Mouse (Mus musculus): ENCODE results near the gene Tgds.
A peak's percentile ranks its signal among the peaks of the same experiment; 100 is the strongest.
"Not testable (repeated sequence)": the region's sequence is repeated elsewhere in the genome, so short reads cannot be mapped to it uniquely, and the experiment has no call there.

Tgds gene

DNA sequence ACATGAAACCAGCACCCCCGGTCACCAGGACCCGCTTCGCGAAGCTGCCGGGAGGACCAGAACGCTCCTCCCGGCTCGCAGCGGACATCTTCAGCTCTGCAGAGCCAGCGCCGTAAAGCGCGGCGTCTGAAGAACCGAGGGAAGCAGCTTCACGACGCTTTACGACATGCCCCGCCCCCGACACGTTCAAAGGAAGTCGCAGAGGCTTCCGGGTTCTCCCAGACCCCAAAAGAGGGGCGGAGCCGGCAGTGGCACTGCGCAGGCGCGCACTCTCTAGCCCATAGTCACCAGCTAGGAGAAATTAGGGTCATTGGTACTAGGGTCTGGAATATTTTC, at the start of gene Tgds:
TSS of gene Tgds (minus strand) at position 114 of the 336 bp plus-strand sequence.
- peak; percentile 100 for DNase-seq (ENCODE audit: low spot score)

DNA sequence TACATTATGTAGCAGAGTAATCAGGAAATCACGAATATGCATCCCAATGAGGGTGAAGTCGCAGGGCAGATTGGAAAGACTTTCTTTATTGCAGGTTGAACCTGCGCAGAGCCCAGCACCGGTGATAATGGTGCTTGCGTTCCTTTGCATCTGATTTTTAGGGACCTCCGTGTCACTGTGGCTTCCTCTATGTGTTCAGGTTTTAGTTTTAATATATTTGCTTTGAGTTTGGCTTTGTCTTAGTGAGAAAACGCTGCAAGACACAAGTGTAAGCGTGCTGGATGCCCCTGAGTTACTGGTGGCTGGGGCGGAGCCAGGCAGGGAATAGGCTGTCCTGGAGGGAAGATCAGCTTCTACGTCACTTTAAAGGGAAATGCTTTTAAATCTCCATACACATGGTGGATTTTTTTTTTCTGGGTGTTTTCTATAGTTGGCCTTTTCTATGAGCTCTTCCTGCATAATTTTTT, 48.2 kb upstream of the Tgds start:
- DNase-seq (ENCODE audit: low spot score): peak; percentile 73

DNA sequence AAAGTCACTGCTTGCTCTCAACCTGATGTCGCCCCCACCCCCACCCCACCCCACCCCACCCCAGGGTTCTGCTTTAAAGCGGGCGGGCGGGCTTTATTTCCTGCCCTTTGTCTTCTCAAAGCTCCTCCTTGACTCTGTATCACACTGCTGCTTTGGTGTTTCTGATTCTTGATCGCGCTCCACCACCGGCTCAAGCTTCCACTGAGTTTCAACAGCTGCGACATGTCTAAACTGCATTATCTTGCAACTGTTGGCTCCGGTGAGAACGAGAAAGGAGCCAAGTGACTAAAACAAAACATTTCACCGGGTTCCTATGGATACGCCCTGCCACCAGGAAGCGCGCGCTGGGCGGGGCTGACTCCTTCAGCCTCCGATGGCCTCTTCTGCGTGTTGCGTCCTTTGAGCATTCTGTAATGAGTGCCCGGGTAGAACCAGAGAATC, 47.6 kb upstream of the Tgds start:
- DNase-seq (ENCODE audit: low spot score): peak; percentile 89

DNA sequence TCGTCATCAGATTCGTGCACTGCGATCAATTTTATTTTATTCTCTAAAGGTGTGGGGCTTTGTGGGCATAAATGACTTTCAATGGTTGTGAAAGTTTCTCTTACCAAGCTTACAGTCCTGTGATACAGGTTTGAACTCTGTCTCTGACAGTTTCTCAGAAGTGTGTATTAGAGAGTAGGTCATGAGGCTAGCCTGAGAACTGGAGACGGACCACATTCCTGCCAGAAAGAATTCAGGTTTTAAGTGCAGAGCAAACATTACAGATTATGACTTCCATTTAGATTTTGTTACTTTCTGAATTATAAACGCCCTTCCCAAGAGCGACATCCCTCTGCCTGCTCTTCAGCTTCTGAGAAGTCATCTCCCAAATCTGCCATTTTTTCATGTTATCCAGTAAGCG, 47.1 kb upstream of the Tgds start:
- peak; percentile 46 for DNase-seq (ENCODE audit: low spot score)

DNA sequence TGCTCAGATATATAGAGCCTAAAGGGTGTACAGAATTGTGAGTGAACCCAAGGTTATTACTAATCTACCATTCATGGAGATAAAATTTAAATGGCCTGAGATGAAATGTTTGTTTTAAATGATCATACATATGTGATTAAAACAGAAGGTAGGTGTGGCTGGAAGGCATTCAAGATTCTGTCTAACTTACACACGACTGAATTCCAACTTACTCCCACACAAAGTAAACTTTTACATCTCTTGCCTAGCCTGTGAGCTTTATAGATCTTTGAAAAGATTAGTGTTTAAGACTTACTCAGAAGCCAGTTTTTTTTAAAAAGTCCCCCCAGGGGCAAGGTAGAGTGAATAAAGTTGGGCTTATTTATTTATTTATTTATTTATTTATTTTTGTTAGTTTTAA, 46.7 kb upstream of the Tgds start:
- no peak for DNase-seq (ENCODE audit: low spot score)

DNA sequence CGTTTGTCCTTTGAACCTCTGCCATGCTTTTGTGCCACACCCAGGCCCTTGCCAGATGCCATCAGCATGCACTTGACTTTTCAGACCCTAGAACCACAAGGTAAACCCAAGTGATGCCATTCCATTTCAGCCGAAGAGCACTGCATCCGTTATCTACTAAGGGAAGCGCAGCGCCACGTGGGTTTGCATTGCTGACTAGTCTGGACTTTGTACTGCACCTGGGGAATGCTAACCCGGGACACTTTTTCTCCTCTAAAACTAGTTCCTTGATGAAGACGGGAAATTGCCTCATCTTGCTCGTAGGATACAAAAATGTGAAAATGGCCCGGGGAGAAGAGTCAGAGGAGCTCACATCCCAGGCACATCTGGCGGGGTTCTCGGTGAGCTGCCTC, 43.1 kb upstream of the Tgds start:
- no peak for DNase-seq (ENCODE audit: low spot score)

DNA sequence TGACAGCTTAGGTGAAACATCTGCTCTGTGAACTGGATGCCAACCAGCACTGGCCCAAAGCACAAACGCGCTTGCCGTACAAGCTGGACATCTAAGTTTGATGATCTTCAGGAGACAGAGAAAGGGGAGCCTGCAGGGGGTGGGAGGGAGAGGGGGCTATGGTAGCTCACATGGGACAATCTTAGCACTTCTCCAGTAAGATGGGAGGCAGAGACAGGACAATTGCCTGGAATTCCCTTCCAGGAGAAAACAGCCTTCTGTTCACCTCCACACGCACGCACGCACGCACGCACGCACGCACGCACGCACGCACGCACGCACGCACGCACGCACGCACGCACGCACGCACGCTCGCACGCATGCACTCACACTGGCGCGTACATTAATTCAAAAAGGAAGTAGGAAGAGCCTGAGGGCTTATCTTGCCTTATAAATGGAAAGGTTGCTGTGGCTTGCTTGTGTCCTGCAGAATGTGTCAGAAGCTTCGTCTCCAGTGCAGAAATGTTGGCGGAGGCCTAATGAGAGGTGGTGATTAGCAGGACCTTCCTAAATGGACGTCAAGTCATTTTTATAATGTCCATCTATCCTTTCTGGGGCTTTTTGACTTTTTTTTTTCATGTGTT, 42.6 kb upstream of the Tgds start:
- DNase-seq (ENCODE audit: low spot score): no peak

DNA sequence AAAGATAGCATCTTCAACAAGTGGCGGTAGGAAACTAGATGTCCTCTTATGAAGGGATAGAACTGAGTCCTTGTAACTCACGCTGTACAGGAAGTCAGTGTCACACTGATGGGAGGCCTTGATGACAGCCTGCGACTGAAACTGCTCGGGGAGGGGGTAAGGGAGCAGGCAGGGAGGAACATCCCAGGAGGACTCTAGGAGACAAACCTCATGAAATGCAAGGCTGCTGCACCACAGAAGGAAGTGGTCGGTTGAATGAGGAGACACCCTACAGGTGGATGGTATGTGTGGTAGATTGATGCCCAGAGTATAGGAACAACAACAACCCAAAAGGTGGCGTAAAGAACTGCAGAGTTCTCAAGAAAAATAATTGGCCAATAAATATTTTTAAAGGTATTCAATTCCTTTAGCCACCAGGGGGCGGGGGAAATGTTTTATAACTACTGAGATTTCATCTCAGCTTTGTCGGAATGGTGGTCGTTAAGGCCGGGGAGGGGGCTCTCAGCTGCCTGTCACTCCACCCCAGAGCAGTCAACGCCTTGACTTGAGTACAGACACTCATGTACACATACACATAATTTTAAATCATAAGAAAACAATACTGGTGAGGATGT, 41.1 kb upstream of the Tgds start:
- no peak for DNase-seq (ENCODE audit: low spot score)

DNA sequence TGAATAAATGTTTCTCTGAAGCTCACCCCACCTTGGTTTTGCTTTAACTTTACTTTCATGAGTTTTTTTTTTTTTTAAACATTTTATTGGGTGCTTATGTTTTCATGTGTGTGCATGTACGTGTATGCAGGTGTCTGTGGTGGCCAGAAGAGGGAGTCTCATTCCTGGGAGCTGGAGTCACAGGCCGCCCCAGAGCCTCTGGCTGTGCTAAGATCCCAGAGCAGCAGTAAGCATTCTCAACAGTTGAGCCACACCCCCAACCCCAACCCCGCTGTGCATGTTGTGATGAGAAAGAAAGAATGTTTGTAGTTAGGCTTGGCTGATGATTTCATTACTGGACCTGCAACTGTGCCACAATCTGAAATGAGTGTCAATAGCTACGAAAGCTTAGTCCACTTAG, 36.2 kb upstream of the Tgds start:
- DNase-seq (ENCODE audit: low spot score): no peak

DNA sequence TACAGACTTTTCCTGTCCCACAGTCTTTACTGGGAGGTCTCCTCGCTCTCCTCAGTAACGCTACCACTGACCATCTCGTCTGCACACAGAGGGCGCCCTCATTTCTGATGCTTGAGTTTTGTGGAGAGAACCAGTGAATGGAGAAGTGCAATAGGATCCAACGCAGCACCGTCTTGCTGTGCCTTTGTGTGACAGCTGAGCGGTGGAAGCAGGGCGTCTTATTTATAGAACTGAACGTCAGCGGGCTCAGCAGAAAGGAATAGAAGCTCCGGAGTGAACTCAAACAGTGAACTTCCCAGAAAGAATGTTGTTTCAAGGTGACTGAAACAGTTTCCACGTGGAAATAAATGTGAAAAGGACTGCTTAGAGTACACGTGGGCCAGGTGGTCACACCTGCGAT, 30.1 kb upstream of the Tgds start:
- DNase-seq (ENCODE audit: low spot score): no peak

DNA sequence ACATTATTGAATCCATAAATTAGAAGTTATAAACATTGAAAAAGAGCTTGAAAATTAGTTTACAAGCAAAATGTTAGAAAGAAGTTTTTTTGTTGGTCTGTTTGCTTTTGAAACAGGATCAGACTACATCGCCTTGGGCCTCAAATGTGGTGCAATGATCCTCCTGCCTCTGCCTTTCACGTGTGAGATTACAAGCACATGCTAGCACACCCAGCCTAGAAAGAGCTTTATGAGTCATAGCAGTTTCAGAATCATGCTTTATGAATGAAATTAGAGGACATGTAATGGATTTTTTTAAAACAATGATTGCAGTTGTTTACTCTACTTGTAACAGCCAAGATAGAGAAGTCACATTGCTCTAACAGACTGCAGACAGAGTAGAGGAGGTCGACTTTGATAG, 29.2 kb upstream of the Tgds start:
- DNase-seq (ENCODE audit: low spot score): no peak

DNA sequence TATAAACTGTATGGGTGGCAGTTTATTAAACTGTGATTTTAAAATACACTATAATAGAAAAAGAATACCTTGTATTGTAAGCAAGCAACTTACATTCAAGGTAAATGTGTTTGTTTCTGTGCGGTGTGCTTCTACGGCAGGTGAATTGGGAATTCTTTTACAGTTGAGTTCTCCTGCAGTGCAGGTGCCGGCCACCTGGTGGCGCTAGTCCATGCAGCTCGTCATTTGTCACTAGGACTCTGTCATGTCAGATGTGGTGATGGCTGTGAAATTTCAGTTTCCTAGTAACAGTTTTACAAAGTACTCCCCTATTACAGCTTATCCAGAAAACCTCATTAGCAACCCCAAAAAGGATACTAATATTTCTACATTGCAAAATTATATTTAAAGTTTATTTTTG, 24.6 kb upstream of the Tgds start:
- DNase-seq (ENCODE audit: low spot score): peak; percentile 69

DNA sequence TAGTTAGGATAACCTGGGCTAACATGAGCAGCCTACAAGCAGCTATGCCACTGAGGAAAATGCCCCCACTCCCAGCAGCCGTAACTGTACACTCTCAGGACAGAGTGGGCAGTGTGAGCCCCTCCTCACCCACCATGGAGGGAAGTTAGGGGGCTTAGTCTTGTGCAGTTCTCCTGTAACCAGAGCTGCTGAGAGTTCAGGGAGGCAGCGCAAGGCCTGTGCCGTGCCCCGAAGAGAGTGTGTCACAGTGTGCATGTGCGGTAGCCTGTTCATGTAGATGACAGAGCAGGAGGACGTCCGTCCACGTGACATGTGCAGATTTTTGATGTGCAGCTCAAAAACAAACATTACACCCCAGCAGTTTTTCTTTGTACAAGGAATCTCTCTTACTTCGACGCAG, 24.2 kb upstream of the Tgds start:
- DNase-seq (ENCODE audit: low spot score): no peak

DNA sequence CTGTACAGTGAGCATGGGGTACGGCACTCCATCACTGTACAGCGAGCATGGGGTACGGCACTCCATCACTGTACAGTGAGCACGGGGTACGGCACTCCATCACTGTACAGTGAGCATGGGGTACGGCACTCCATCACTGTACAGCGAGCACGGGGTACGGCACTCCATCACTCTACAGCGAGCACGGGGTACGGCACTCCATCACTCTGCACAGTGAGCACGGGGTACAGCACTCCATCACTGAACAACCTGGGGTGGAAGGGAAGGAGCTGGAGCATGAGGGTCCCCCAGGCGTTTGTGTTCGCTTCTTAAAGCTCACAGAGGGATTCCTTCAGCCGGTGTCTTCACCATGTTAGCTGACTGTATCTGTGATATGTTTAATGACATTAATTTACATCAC, 23.5 kb upstream of the Tgds start:
- DNase-seq (ENCODE audit: low spot score): not testable (repeated sequence)

DNA sequence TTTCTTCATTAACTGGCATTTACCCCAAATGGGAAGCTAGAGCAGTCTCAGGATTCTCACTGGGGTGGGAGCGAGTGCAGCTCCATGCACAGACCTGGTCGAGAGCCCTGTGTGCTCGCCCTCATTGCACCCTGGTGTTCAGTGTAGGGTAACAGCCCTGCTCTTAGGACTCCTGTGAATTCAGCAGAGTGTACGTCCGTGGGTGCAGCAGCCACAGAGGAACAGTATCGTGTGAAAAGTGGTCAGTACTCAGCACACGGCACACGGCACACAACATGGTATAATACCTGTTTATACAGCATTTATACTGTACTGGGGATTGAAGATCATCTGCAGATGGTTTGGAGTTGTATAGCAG, 19.7 kb upstream of the Tgds start:
- no peak for DNase-seq (ENCODE audit: low spot score)

DNA sequence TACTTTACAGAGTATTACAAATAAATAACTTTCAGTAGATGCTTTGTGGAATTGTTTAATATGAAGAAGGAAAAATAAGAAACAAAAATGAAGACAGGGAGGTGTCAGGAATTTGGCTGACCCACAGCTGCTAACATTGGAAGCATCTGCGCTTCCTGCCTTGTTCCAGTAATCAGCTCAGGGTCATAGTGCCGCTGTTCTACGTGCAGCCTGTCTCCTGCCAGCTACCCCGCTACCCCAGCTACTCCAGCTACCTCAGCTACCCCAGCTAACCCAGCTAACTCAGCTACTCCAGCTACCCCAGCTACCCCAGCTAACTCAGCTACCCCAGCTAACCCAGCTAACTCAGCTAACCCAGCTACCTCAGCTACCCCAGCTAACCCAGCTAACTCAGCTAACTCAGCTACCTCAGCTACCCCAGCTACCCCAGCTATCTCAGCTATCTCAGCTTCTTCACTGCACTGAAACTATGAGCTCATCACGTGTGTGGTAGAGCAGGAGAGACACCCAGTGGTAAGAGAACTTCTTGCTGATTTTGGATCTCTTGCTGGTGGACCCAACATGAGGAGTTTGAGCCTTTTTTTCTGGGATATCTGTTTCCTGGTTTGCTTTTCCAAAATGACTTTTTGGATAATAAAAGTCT, 19.2 kb upstream of the Tgds start:
- DNase-seq (ENCODE audit: low spot score): peak; percentile 37

DNA sequence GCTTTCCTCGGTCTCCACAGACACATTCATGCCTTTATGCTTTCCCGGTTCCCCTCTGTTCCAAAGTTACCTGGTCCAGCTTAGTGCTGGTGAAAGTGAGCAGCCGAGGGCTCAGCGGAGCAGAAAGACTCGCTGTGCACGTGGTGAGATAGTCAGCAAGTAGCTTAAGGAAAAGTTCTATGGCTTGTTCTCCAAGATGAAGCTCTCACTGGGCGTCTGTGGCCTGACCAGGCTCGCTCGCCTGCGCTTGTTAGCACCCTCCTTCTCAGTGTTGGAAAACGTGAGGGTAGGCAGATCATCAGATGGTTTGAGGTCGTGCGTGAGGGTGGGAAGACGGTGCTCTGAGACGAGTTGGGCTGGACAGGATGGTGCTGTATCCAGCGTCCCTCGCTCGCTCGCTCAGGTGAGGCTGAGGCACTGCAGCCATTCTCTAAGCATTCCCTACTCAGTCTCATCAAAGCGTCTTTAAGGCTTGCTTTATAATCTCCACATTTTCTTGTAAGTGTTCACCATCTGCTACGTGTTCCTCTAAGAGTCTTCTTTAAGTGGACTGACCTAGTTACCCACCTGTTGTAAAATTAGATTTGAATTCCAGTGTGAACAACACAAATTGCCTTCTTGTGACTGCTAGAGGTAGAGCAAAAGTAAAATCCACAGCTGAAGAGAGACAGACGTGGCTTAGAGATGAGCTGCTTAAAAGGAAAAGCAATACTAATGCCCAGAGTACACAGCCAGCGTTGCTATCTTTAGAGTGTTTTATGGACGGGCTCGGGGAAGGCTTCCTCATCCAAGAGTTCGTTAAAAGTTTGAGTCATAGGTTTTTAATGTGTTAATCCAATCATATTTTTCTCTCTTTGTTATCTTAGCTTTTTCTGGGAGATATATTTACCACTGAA, 18.3 kb upstream of the Tgds start:
- no peak for DNase-seq (ENCODE audit: low spot score)

DNA sequence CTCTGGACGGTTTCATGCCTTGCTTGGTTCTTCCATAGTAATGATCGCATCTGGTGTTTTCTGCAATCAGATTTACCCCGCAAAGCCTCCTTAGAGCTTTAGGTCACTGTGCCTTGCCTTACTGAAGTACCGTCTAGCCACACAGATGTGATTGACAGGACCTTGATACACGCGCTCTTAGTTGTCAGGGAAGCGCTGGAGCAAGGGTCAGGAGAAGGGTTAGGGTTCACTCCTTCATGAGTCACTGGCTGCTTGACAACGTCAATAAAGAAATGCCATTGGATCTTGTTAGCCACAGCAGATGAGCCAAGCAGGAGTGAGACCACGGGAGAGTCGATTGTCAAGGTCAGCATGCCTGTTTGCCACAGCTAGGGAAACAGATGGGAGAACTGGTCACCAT, 16.0 kb upstream of the Tgds start:
- peak; percentile 31 for DNase-seq (ENCODE audit: low spot score)

DNA sequence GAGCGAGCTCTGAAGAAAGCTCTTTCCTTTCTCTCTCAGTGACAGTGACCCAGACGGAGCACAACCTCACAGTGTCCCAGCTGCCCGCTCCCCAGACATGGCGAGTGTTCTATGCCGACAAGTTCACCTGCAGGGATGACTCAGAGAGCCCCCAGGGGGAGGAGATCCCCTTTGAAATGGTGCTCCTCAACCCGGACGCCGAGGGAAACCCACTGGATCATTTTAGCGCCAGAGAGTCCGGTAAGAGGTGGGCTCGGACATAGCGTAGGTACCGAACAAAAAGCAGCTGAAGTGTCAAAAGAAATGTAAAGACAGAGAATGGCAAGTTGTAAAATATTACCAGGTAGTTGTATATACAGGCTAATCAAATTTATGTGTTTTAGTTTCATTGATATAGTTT, 15.5 kb upstream of the Tgds start:
- no peak for DNase-seq (ENCODE audit: low spot score)

DNA sequence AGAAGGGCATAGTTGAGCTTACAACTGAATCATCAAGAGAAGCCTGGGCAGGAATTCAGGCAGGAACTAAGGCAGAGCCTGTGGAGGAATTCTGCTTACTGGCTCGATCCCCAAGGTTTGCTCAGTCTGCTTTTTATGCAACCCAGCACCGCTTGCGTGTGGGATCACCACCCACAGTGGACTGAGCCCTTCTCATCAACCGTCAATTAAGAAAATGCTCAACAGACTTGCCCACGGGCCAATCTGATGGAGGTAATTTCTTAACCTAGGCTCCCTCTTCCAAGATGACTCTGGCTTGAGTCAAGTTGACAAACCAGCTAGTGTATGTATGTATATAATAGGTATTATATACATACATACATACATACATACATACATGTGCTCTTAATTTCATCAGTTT, 9.7 kb upstream of the Tgds start:
- DNase-seq (ENCODE audit: low spot score): no peak

DNA sequence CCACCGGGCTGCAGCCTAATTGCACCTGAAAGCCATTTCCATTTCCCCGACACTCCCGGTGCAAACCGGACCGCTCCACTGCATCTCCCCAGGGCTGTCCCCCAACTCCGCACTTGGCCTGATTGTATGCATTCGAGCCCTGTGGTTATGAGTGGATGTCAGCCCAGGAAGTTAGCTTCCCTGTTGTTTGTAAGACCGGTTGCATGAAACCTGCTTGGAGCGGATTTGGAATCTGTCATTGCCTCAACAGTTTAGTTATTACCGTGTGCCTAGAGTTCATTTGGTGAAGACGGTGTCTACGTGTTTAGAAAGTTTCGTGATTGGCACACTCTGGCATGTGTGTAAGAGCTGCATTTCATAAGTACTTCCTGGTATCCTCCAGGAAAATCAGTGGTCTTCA, 4.9 kb upstream of the Tgds start:
- peak; percentile 57 for DNase-seq (ENCODE audit: low spot score)

DNA sequence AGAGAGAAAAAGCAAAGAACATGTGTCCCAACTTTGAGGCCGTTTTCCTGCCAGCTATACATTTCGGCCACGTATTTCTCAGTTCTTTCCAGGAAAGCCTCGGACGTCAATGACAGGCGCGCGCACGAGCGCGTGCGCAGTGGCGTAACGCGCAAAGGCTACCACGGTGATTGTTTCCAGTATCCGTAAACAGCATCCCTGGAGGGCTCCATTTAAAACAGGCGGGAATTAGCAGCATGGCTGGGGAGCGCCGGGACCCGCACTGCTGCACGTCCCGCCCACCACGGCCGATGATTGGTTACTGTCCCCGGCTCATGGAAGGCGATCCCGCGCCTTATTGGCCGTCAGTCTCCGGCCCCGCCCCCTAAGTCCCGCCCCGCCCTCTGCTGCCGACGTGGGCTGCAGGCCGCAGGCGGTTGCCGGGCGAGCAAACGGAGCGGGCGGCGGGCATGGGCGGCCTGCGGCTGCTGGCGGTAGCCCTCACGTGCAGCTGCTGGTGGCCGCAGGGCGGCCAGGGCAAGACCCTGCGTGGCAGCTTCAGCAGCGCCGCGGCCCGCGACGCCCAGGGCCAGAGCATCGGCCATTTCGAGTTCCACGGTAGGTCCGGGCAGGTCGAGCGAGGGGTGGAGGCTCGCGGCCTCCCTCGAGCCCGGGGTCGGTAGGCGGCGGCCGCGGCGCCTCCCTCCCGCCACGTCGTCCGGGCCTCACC, 4.3 kb upstream of the Tgds start, which contains the start of gene Gpr180:
TSS of gene Gpr180 (plus strand) at position 415 of the 709 bp plus-strand sequence.
- DNase-seq (ENCODE audit: low spot score): peak; percentile 98
